Mouse (Mus musculus) gastrocnemius, adult 2 months (tissue): ENCODE results near the gene Fibcd1. TPM values are rescaled to one million over a fixed set of nuclear protein-coding genes. Genes with fewer than 3 reads are reported as not detected.

Experiments used
- DNase-seq: peaks from one replicate; pipeline ENCODE4 v3.0.0; 2022
- H3K27ac ChIP-seq: fragments of 200-600 bp; 2 replicates; pipeline ENCODE4 v1.8.1; 2022; ENCODE audit warnings: mild to moderate bottlenecking
- H3K4me3 ChIP-seq: fragments of 200-600 bp; 2 replicates; pipeline ENCODE4 v1.8.1; 2022; ENCODE audit warnings: mild to moderate bottlenecking, moderate library complexity
- CTCF ChIP-seq: fragments of 200-600 bp; IDR thresholded peaks from 2 replicates; pipeline ENCODE4 v1.8.1; 2022; ENCODE audit warnings: antibody characterized with exemption, mild to moderate bottlenecking, moderate library complexity
- intact Hi-C: fragments of 180-260 bp; cut with DNase I; formaldehyde crosslinking; loops from one replicate; pipeline ENCODE4 v1.15.1; 2025
- total RNA-seq, 2 experiments: library from RNA; stranded (reverse); gene quantifications; 2 replicates each; pipeline ENCODE4 v1.2.3; 2021

Gene Fibcd1
- total RNA-seq, 2 experiments from 2014 or later = not detected

DNA sequence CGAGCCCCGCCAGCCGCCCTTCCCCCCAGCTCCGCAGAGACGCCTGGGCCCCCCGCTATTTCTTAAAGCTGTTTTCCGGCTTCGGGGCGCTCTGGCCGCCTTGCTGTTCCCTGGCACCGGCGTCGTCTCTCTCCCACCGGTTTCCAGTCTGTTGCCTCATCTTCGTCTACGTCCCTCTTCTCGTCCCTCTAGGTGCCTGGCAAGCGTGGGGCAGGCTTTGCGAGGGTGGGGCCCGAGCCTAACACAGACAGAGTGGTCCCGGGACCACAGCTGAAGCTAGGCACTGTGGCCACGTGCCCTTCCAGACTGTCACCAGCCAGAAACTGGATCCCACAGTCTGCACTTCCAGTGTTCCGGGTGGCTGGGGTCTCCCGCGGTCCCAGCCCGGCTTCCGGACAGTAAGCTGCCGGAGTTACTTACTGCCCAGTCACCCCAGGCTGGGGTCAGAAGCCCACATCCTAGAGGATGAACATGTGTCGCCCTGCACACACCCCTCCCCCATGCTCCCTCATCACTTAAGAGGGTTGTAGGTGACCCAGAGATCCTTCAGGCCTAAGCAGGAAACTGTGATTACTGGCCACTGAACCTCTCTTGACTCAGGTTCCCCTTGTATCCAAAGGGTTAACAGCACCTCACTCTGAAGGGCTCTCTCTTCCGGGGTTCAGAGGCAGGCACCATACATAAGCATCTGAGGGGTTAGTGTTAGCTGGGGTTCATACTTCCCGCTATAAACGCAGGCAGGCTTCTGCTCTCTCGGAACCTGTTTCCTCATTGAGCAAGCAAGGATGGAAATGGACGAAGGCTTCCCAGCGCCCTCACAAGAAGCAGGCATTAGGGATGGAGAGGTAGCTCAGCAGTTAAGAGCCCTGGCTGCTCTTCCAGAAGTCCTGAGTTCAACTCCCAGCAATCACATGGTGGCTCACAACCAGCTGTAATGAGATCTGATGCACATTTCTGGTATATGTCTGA is 1.2 kb upstream of the Fibcd1 start:
- intact Hi-C loops = no loop called here
- DNase-seq = no peak
- Histone ChIP-seq H3K27ac (no peak overlapping the region), H3K4me3 (peak overlapping the region; percentile 73)
- TF ChIP-seq CTCF = no peak

DNA sequence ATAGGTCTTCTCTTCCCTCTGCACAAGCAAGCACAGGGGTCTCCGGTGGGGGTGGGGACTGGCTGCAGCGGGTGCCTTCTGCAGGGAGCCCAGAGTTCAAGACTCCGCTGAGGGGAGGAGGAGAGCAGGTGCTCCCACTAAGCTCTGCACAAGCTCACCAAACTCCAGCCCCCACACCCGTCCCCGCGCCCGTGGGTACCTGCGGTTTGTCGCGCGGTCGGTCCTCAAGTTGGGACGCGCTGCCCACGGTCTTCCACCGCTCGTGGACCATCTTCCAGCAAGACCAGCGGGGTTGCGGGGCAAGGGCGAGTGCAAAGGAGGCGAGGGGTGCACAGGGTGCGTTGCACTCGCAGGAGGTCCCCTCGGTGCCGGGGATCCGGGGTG is 301 bp downstream of the Fibcd1 start:
- DNase-seq = no peak
- no peak for TF ChIP-seq CTCF
- intact Hi-C loops = no loop called here
- Histone ChIP-seq H3K27ac (no peak overlapping the region), H3K4me3 (peak overlapping the region; percentile 73)

DNA sequence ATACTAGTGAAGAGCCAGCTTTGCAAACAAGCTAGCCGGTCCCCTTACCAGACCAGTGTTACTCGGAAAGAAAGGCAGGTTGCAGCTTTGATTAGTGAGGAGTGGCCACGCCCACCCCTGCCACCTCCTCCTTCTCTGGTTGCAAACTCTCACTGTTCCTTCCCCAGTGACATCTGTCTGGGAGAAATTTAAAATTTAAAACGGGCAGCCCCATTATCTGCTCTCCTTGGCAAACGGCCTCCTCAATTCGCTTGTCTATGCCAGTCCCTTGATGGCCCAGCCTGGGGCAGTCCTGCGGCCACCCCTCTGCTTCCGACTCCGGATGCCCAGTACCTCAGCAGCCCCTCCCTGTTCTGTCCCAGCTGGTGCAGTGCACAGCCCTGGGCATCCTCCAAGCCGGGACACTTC is 1.1 kb downstream of the Fibcd1 start:
- DNase-seq = no peak
- Histone ChIP-seq H3K4me3 (no peak overlapping the region), H3K27ac (no peak overlapping the region)
- intact Hi-C loops = no loop called here
- no peak for TF ChIP-seq CTCF

- intact Hi-C loops = no loop called here
- Histone ChIP-seq H3K4me3 (no peak overlapping the region), H3K27ac (no peak overlapping the region)
- no peak for DNase-seq
- no peak for TF ChIP-seq CTCF
Observed at GRCm38 (mm10) chr2:31838868-31839267, 6.9 kb downstream of the Fibcd1 start.

- intact Hi-C loops = no loop called here
- H3K27ac ChIP-seq = no peak overlapping the region
- no peak for TF ChIP-seq CTCF
- H3K4me3 ChIP-seq = no peak overlapping the region
- DNase-seq = no peak
Observed at GRCm38 (mm10) chr2:31836985-31837384, 8.8 kb downstream of the Fibcd1 start.

DNA sequence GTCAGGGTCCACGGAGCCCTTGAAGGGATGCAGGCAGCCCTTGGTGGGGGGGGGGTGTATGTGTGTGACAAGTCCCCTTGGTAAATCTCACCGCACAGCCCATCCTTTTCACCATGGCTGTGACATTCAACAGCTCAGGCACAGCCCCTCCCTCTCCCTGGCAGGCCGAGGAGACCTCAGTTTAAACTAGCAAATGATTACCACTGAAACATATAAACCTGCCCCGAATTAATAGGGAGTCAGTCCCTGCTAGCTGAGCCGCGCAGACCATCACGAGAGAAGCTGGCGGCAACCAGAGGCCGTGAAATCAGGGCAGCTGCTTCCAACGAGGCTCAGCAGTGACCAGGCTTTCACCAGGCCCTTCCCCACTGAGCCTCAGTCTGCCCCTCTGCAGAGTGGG is 9.7 kb downstream of the Fibcd1 start:
- Histone ChIP-seq H3K27ac (no peak overlapping the region), H3K4me3 (no peak overlapping the region)
- no peak for DNase-seq
- TF ChIP-seq CTCF = no peak
- intact Hi-C loops = no loop called here

DNA sequence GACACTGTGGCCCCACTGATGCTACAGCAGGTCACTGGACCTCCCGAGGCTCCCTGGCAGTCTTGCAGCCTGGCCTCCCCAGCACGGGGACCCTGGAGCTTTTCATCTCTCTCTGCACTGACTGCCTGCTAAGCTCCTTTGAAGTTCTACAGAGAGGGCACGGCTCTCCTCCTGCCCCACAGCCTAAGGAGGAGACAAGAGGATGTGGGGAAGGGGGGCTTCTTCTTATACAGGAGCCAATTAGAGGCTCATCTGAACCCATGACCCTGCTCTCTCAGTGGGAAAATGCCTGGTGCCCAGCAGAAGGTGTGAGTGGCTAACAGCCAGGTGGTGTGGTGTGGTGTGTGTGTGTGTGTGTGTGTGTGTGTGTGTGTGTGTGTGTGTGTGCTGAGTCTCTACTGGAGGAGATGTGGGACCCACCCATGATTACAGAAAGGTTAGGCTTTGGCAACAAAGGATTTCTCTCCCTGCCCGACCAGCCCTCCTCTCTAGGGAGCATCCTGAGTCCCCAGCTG is 17.4 kb downstream of the Fibcd1 start:
- no peak for DNase-seq
- TF ChIP-seq CTCF = no peak
- intact Hi-C loops = no loop called here
- no peak overlapping the region for H3K27ac ChIP-seq
- H3K4me3 ChIP-seq = no peak overlapping the region

DNA sequence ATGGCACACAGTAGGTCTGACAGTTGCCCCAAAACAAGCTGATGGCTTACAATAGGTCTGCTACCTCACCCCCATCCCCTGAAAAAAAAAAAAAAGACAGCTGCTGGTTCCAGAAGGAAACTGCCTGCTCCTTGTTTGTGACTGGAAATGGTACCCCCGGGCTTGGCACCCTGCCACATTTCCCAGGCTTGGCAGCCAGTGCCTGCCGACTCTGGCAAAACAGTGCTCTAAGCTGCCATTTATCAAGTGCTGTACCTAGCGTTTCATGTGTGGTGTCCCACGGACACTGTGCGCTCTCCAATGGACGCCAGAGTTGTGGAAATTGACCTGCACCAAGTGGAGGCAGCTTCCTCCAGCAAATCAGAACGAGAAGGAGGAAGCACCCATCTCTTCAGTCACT is 17.9 kb downstream of the Fibcd1 start:
- Histone ChIP-seq H3K4me3 (no peak overlapping the region), H3K27ac (no peak overlapping the region)
- TF ChIP-seq CTCF = no peak
- intact Hi-C loops = no loop called here
- DNase-seq = no peak

- DNase-seq = peak; percentile 49
Observed at GRCm38 (mm10) chr2:31826094-31827085, 19.4 kb downstream of the Fibcd1 start.

DNA sequence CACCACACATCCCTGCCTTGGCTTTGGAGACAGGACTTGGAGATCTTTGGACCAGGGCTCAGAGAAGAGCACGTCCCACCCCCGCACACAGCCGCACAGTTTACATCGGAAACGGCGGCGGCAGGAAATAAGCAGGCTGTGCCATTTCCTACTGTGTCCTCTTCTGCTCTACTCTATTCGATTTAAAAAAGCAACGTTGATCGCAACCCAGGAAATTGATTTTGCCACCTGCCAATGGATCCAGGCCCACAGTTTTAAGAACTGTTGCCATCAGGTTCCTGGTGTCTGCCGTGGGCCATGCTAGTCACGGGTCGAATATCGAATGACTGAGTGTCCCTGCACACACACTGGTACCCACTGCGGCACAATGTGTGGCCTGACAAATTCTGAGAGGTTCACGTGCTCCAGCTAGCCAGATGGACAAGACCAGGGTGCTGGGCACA is 20.3 kb downstream of the Fibcd1 start:
- intact Hi-C loops = no loop called here
- Histone ChIP-seq H3K4me3 (no peak overlapping the region), H3K27ac (no peak overlapping the region)
- DNase-seq = no peak
- TF ChIP-seq CTCF = no peak

More at GRCm38 (mm10) chr2:31826094-31827085, 19.4 kb downstream of the Fibcd1 start:
- Histone ChIP-seq H3K27ac (no peak overlapping the region), H3K4me3 (no peak overlapping the region)
- intact Hi-C loops = no loop called here
- no peak for TF ChIP-seq CTCF

- peak; percentile 54 for DNase-seq
- intact Hi-C loops = no loop called here
- no peak overlapping the region for H3K4me3 ChIP-seq
- H3K27ac ChIP-seq = no peak overlapping the region
- TF ChIP-seq CTCF = peak; percentile 63
Observed at GRCm38 (mm10) chr2:31823933-31824730, 21.7 kb downstream of the Fibcd1 start.
